Mouse (Mus musculus) cortical plate, adult 2 months (tissue): ENCODE measurements around the gene Senp5.

Experiments
- CTCF ChIP-seq: fragments of 200-500 bp; IDR thresholded peaks from 2 replicates; pipeline ENCODE4 v1.5.1; 2011; ENCODE audit warnings: mild to moderate bottlenecking, control low read depth, low read length; ENCODE audit not compliant: insufficient read depth; ENCODE audit errors: extremely low read depth
- POLR2A ChIP-seq: fragments of 200-500 bp; IDR thresholded peaks from 2 replicates; pipeline ENCODE4 v1.6.1; 2011; ENCODE audit warnings: mild to moderate bottlenecking, low read length, control low read depth; ENCODE audit not compliant: insufficient read depth; ENCODE audit errors: extremely low read depth

GRCm38 (mm10) chr16:31944698-31945255, 58.3 kb downstream of the Senp5 start:
- TF ChIP-seq POLR2A: no peak
- TF ChIP-seq CTCF: no peak
